ENCODE assay signal across 8 mouse cellular contexts in genomic region chr3:87616354-87616753, GRCm38 (mm10). TPM values are rescaled to one million over a fixed set of nuclear protein-coding genes. Genes with fewer than 3 reads are reported as not detected.
DNase-seq lines count a peak whose midpoint lies in the region; ATAC-seq lines count a peak whose summit lies in the region.

No protein-coding gene starts in this region.

- H3K9ac ChIP-seq in forebrain, embryonic 16.5 days (replicated peaks; ENCODE audit: low read depth, low read length) = no peak overlapping the region
- peak overlapping the region; percentile 77 for H3K9ac ChIP-seq in hindbrain, embryonic 14.5 days

- H3K4me2 ChIP-seq in forebrain, embryonic 16.5 days (ENCODE audit: low read length) = no peak overlapping the region
- peak overlapping the region; percentile 98 for H3K4me2 ChIP-seq in hindbrain, embryonic 14.5 days (replicated peaks)

- WGBS in forebrain, embryonic 10.5 days = 66% methylated on average over 4 of the region's 4 CpGs
- WGBS in forebrain, embryonic 16.5 days = 62% methylated on average over 4 of the region's 4 CpGs
- 57% methylated on average over 4 of the region's 4 CpGs for WGBS in hindbrain, embryonic 14.5 days

- no peaks in the 10 kb centered on the region for H3K9me3 ChIP-seq in forebrain, embryonic 10.5 days
- H3K9me3 ChIP-seq in forebrain, embryonic 16.5 days (ENCODE audit: control insufficient read depth, low read length) = no peaks in the 10 kb centered on the region
- no peaks in the 10 kb centered on the region for H3K9me3 ChIP-seq in hindbrain, embryonic 14.5 days (ENCODE audit: control insufficient read depth, low read length)

- peak overlapping the region; percentile 72 for H3K4me3 ChIP-seq in forebrain, embryonic 10.5 days
- no peak overlapping the region for H3K4me3 ChIP-seq in forebrain, embryonic 16.5 days (replicated peaks; ENCODE audit: low read length)
- peak overlapping the region; percentile 66; the same call in 1 of the 2 replicates for H3K4me3 ChIP-seq in hindbrain, embryonic 14.5 days (replicated peaks; ENCODE audit: low read length)

- H3K27ac ChIP-seq in forebrain, embryonic 10.5 days = peak overlapping the region; percentile 95
- no peak overlapping the region for H3K27ac ChIP-seq in forebrain, embryonic 16.5 days (ENCODE audit: low read length)
- no peak overlapping the region for H3K27ac ChIP-seq in hindbrain, embryonic 14.5 days

- H3K36me3 ChIP-seq in forebrain, embryonic 10.5 days (replicated peaks) = no peaks in the 10 kb centered on the region
- H3K36me3 ChIP-seq in forebrain, embryonic 16.5 days (ENCODE audit: control insufficient read depth, insufficient read depth) = no peaks in the 10 kb centered on the region
- no peaks in the 10 kb centered on the region for H3K36me3 ChIP-seq in hindbrain, embryonic 14.5 days (replicated peaks; ENCODE audit: control insufficient read depth, insufficient read depth)

- H3K4me1 ChIP-seq in forebrain, embryonic 10.5 days = peaks cover 43% of the 10 kb centered on the region
- H3K4me1 ChIP-seq in forebrain, embryonic 16.5 days (replicated peaks; ENCODE audit: control insufficient read depth, insufficient read depth, low read length) = peaks cover 30% of the 10 kb centered on the region
- H3K4me1 ChIP-seq in hindbrain, embryonic 14.5 days (replicated peaks; ENCODE audit: control insufficient read depth, insufficient read depth, low read length) = peaks cover 33% of the 10 kb centered on the region

- no peak for ATAC-seq in forebrain, embryonic 16.5 days
- ATAC-seq in hindbrain, embryonic 14.5 days (ENCODE audit: low FRiP score) = no peak

- no peak for DNase-seq in forebrain, embryonic 10.5 days (ENCODE audit: extremely low spot score, low spot score)
- DNase-seq in B cell, adult 2 months = peak; percentile 18 to 19
- DNase-seq in hindbrain, embryonic 14.5 days (ENCODE audit: low spot score) = no peak
- DNase-seq in lung, postnatal 25 days (ENCODE audit: low spot score) = peak; percentile 10
- no peak for DNase-seq in spleen, postnatal 10 days (ENCODE audit: low spot score in 2 of 2)
- DNase-seq in Muller cell, postnatal 12 days (ENCODE audit: inconsistent ontology term) = no peak
- DNase-seq in cerebellum, adult 9-11 months = no peak

- no peaks in the 10 kb centered on the region for H3K27me3 ChIP-seq in forebrain, embryonic 10.5 days (ENCODE audit: poor library complexity, severe bottlenecking)
- H3K27me3 ChIP-seq in forebrain, embryonic 16.5 days (replicated peaks; ENCODE audit: control insufficient read depth, insufficient read depth, low read length) = no peaks in the 10 kb centered on the region
- no peaks in the 10 kb centered on the region for H3K27me3 ChIP-seq in hindbrain, embryonic 14.5 days (ENCODE audit: control insufficient read depth, insufficient read depth, low read length)

RNA-seq across cellular contexts. Expression of gene Arhgef11, which starts 1.0 kb away (rescaled TPM):
- 14.9 and 15.6 TPM in 2 replicates for polyA plus RNA-seq in forebrain, embryonic 10.5 days (2016; fragmentation: Nextera tagmentation; extraction: Ambion mirVana)
- 23.0 and 27.4 TPM in 2 replicates for polyA plus RNA-seq in forebrain, embryonic 16.5 days (2015; fragmentation: Nextera tagmentation; extraction: Ambion mirVana)
- polyA plus RNA-seq in hindbrain, embryonic 14.5 days (2014; fragmentation: Nextera tagmentation; extraction: Ambion mirVana) = 27.0 and 28.0 TPM in 2 replicates

Comparison
In these comparisons a context has a peak if more than half of its experiments do, and no peak if none do; other contexts are left out.
1. DNase-seq: peak in B cell, adult 2 months (2 of 2) and lung, postnatal 25 days (single experiment); none in forebrain, embryonic 10.5 days (single experiment), hindbrain, embryonic 14.5 days (single experiment), spleen, postnatal 10 days (0 of 2), Muller cell, postnatal 12 days (single experiment) and cerebellum, adult 9-11 months (single experiment).